Mouse (Mus musculus) ES-E14 (cell line): Measurements from ENCODE around the gene Smarcd3. TPM values are rescaled to one million over a fixed set of nuclear protein-coding genes. Genes with fewer than 3 reads are reported as not detected.
A peak's percentile ranks its signal among the peaks of the same experiment; 100 is the strongest.

ENCODE experiments used
- DNase-seq: peaks from one replicate; pipeline ENCODE4 v3.0.0-alpha.2; 2013; ENCODE audit warnings: low read depth, low spot score
- H3K27ac ChIP-seq: 2 replicates; pipeline ENCODE4 v1.5.1; 2012; ENCODE audit warnings: low read depth, mild to moderate bottlenecking, low read length, moderate library complexity, mixed read lengths; ENCODE audit not compliant: poor library complexity, insufficient read depth, severe bottlenecking
- H3K36me3 ChIP-seq: 2 replicates; pipeline ENCODE4 v1.6.1; 2012; ENCODE audit warnings: mild to moderate bottlenecking, low read length, moderate library complexity, mixed read lengths; ENCODE audit not compliant: control insufficient read depth, poor library complexity, insufficient read depth, severe bottlenecking
- H3K4me1 ChIP-seq, 2 experiments: fragments of 150-350 bp in 1 of 2; sonication (generic) in 1 of 2; 2 replicates each; pipeline ENCODE4 v1.6.1; 2012; ENCODE audit warnings: low read length in 2 of 2, mild to moderate bottlenecking in 1 of 2, mixed read lengths in 1 of 2; ENCODE audit not compliant: control insufficient read depth in 2 of 2, insufficient read depth in 2 of 2, poor library complexity in 1 of 2
- H3K4me3 ChIP-seq, 2 experiments: fragments of 150-350 bp in 1 of 2; sonication (generic) in 1 of 2; 2 replicates each; pipeline ENCODE4 v1.5.1; 2012; ENCODE audit warnings: low read length in 2 of 2, low read depth in 1 of 2, mild to moderate bottlenecking in 1 of 2, mixed read lengths in 1 of 2; ENCODE audit not compliant: insufficient read depth in 1 of 2, poor library complexity in 1 of 2, severe bottlenecking in 1 of 2
- H3K9ac ChIP-seq: 2 replicates; pipeline ENCODE4 v1.6.1; 2012; ENCODE audit warnings: low read depth, mild to moderate bottlenecking, low read length, mixed read lengths; ENCODE audit not compliant: poor library complexity, insufficient read depth, severe bottlenecking
- H3K9me3 ChIP-seq: fragments of 150-350 bp; sonication (generic); 2 replicates; pipeline ENCODE4 v1.6.1; 2012; ENCODE audit warnings: low read depth, mild to moderate bottlenecking, low read length; ENCODE audit not compliant: control insufficient read depth, insufficient read depth
- CHD2 ChIP-seq: IDR thresholded peaks from 2 replicates; pipeline ENCODE4 v1.6.1; 2014; ENCODE audit warnings: mild to moderate bottlenecking, low read depth, low read length, inconsistent platforms
- HCFC1 ChIP-seq: IDR thresholded peaks from 2 replicates; pipeline ENCODE4 v1.6.1; 2012; ENCODE audit warnings: low read length, inconsistent platforms, borderline replicate concordance; ENCODE audit not compliant: insufficient read depth
- MAFK ChIP-seq: IDR thresholded peaks from 2 replicates; pipeline ENCODE4 v1.6.1; 2014; ENCODE audit warnings: mild to moderate bottlenecking, low read depth, low read length, inconsistent platforms; ENCODE audit not compliant: insufficient read depth
- ZC3H11A ChIP-seq: IDR thresholded peaks from 2 replicates; pipeline ENCODE4 v1.6.1; 2012; ENCODE audit warnings: low read depth, mild to moderate bottlenecking, inconsistent platforms, low read length, borderline replicate concordance
- ZNF384 ChIP-seq: IDR thresholded peaks from 2 replicates; pipeline ENCODE4 v1.6.1; 2012; ENCODE audit warnings: low read depth, low read length, inconsistent platforms
- in situ Hi-C, 2 experiments: fragments of 600-800 bp; cut with MboI; formaldehyde crosslinking; loops; one replicate each; pipeline ENCODE4 v1.15.1; 2025; ENCODE audit warnings: low sequenced_read_pairs in 2 of 2, inconsistent platforms in 1 of 2; ENCODE audit not compliant: unreplicated experiment in 2 of 2
- total RNA-seq: library from RNA; depleted of rRNA; stranded (reverse); fragments of 300-350 nt; gene quantifications from 2 replicates; pipeline ENCODE4 v1.2.3, GENCODE M21; 2012; rRNA removed

Smarcd3 gene
- total RNA-seq, result 4.9 and 8.5 TPM in 2 replicates

DNA sequence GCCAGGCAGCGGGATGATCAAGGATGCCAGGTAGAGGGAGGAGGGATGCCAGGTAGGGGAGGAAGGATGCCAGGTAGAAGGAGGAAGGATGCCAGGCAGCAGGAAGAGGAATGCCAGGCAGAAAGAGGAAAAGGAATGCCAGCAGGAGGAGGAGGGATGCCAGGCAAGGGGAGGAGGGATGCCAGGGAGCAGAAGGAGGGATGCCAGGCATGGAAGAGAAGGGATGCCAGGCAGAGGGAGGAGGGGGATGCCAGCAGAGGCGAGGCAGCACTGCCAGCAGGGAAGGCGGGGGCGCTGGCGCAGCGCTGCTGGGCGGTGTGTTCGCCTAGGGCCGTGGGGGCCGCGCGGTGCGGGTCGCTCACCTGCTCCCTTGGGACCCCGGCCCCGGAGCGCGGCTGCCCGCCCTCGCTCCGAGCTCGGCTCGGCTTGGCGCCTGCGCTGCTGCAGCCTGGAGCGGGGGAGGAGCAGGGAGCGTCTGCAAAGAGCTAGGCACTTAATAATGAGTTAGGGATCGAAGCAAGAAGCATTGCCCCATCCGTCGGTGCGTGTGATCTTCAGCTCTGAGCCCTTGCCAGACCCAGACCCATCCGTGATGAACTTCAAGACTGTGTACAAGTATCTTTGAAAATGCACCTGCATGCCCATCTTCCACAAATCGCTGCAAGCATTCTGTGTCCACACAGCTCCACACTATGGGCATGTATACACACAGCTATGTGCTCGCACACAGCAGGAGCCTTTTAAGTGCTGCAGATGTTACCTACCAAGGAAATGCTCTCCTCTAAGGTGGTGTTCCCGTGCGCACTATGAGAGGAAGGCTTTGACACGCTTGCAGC lies at the start of gene Smarcd3:
TSS of gene Smarcd3 (minus strand) at position 426 of the 836 bp plus-strand sequence.
- H3K27ac ChIP-seq, result no peak within 1 kb of the TSS
- in situ Hi-C loops, result no loop called here
- H3K4me1 ChIP-seq, result peaks cover 2 to 16% of the 10 kb centered on the region in 2 experiments; a peak in 1 of 4 replicates

GRCm38 (mm10) chr5:24661457-24661856 lies 37.2 kb upstream of the Smarcd3 start:
- in situ Hi-C loops, result no loop called here
- no peak for DNase-seq
- no peak overlapping the region for H3K27ac ChIP-seq

More for the DNA sequence above, at the start of gene Smarcd3:
- H3K9ac ChIP-seq, result peak within 1 kb of the TSS; percentile 73
- no peak for DNase-seq
- no peaks in the 10 kb centered on the region for H3K9me3 ChIP-seq
- peak within 1 kb of the TSS; percentile 47 to 68; a peak in 3 of 4 replicates for H3K4me3 ChIP-seq
- no peak for TF ChIP-seq HCFC1
- no peak for TF ChIP-seq ZNF384
- TF ChIP-seq ZC3H11A, result no peak
- TF ChIP-seq MAFK, result no peak
- no peak for TF ChIP-seq CHD2
- H3K36me3 ChIP-seq, result no peaks in the 10 kb centered on the region

GRCm38 (mm10) chr5:24659708-24660423 lies 35.7 kb upstream of the Smarcd3 start:
- no peak overlapping the region for H3K4me3 ChIP-seq
- DNase-seq, result no peak
- peaks cover 0 to 2% of the 10 kb centered on the region in 2 experiments; a peak in 1 of 4 replicates for H3K4me1 ChIP-seq
- in situ Hi-C loops, result no loop called here
- H3K36me3 ChIP-seq, result no peaks in the 10 kb centered on the region
- no peak overlapping the region for H3K27ac ChIP-seq
- no peak overlapping the region for H3K9ac ChIP-seq
- TF ChIP-seq HCFC1 (no peak), CHD2 (no peak), MAFK (no peak), ZNF384 (no peak), ZC3H11A (no peak)
- no peaks in the 10 kb centered on the region for H3K9me3 ChIP-seq

More at GRCm38 (mm10) chr5:24661457-24661856, 37.2 kb upstream of the Smarcd3 start:
- Histone ChIP-seq H3K4me1 (no peaks in the 10 kb centered on the region), H3K4me3 (no peak overlapping the region), H3K9ac (no peak overlapping the region), H3K36me3 (no peaks in the 10 kb centered on the region), H3K9me3 (no peaks in the 10 kb centered on the region)
- no peak for TF ChIP-seq MAFK
- no peak for TF ChIP-seq ZC3H11A
- no peak for TF ChIP-seq CHD2
- no peak for TF ChIP-seq ZNF384
- TF ChIP-seq HCFC1, result no peak

- Histone ChIP-seq H3K4me3 (no peak overlapping the region), H3K9ac (no peak overlapping the region), H3K9me3 (no peaks in the 10 kb centered on the region), H3K36me3 (no peaks in the 10 kb centered on the region), H3K4me1 (peaks cover 0 to 4% of the 10 kb centered on the region in 2 experiments; a peak in 1 of 4 replicates), H3K27ac (no peak overlapping the region)
- TF ChIP-seq ZNF384 (no peak), CHD2 (no peak)
- no peak for DNase-seq
- in situ Hi-C loops, result no loop called here
These were observed 32.9 kb upstream of the Smarcd3 start for GRCm38 (mm10) chr5:24657113-24657512.
